Mouse (Mus musculus) gastrocnemius, postnatal 14 days (tissue): Measurements from ENCODE around the gene Rora. TPM values are rescaled to one million over a fixed set of nuclear protein-coding genes. Genes with fewer than 3 reads are reported as not detected.

Experiments
- DNase-seq: peaks from one replicate; pipeline ENCODE4 v3.0.0; 2021; ENCODE audit warnings: mixed read lengths
- intact Hi-C: fragments of 180-260 bp; cut with DNase I; formaldehyde crosslinking; loops from one replicate; pipeline ENCODE4 v1.15.1; 2025; ENCODE audit warnings: low total_unique reads
- total RNA-seq, 2 experiments: library from RNA; stranded (reverse); gene quantifications; 2 replicates each; pipeline ENCODE4 v1.2.3; 2021

The Rora gene
- total RNA-seq, 2 experiments from 2014 or later = 46.0 to 53.4 TPM

- peak; percentile 23 for DNase-seq
- intact Hi-C loops = no loop called here
Observed at GRCm38 (mm10) chr9:68735886-68736285, 82.3 kb downstream of the Rora start.

GRCm38 (mm10) chr9:68737197-68737736, 83.7 kb downstream of the Rora start:
- DNase-seq = no peak
- intact Hi-C loops = no loop called here

- intact Hi-C loops = no loop called here
- no peak for DNase-seq
Observed at GRCm38 (mm10) chr9:68745931-68746646, 92.5 kb downstream of the Rora start.

- intact Hi-C loops = no loop called here
- peak; percentile 49 for DNase-seq
Observed at GRCm38 (mm10) chr9:68756976-68757375, 103.4 kb downstream of the Rora start.

- intact Hi-C loops = no loop called here
- DNase-seq = no peak
Observed at GRCm38 (mm10) chr9:68759324-68759723, 105.7 kb downstream of the Rora start.

GRCm38 (mm10) chr9:68760329-68760728, 106.7 kb downstream of the Rora start:
- intact Hi-C loops = no loop called here
- DNase-seq = no peak

- no peak for DNase-seq
- intact Hi-C loops = no loop called here
Observed at GRCm38 (mm10) chr9:68760876-68761275, 107.3 kb downstream of the Rora start.

- DNase-seq = no peak
- intact Hi-C loops = no loop called here
Observed at GRCm38 (mm10) chr9:68761672-68762071, 108.1 kb downstream of the Rora start.

GRCm38 (mm10) chr9:68765595-68765994, 112.0 kb downstream of the Rora start:
- DNase-seq = no peak
- intact Hi-C loops = no loop called here

- no peak for DNase-seq
- intact Hi-C loops = no loop called here
Observed at GRCm38 (mm10) chr9:68769638-68770037, 116.1 kb downstream of the Rora start.

- DNase-seq = no peak
- intact Hi-C loops = no loop called here
Observed at GRCm38 (mm10) chr9:68771383-68771782, 117.8 kb downstream of the Rora start.

- no peak for DNase-seq
Observed at GRCm38 (mm10) chr9:68773770-68774169, 120.2 kb downstream of the Rora start.

GRCm38 (mm10) chr9:68782011-68782410, 128.4 kb downstream of the Rora start:
- intact Hi-C loops = no loop called here
- peak; percentile 24 for DNase-seq

More at GRCm38 (mm10) chr9:68773770-68774169, 120.2 kb downstream of the Rora start:
- intact Hi-C loops = no loop called here

- intact Hi-C loops = no loop called here
- no peak for DNase-seq
Observed at GRCm38 (mm10) chr9:68782604-68783003, 129.0 kb downstream of the Rora start.

- intact Hi-C loops = no loop called here
- no peak for DNase-seq
Observed at GRCm38 (mm10) chr9:68783246-68783645, 129.7 kb downstream of the Rora start.

GRCm38 (mm10) chr9:68786614-68787293, 133.2 kb downstream of the Rora start:
- no peak for DNase-seq
- intact Hi-C loops = no loop called here

- DNase-seq = no peak
- intact Hi-C loops = no loop called here
Observed at GRCm38 (mm10) chr9:68787665-68788064, 134.1 kb downstream of the Rora start.

- DNase-seq = no peak
- intact Hi-C loops = no loop called here
Observed at GRCm38 (mm10) chr9:68790922-68791321, 137.3 kb downstream of the Rora start.

- no peak for DNase-seq
- intact Hi-C loops = no loop called here
Observed at GRCm38 (mm10) chr9:68791982-68792540, 138.5 kb downstream of the Rora start.

GRCm38 (mm10) chr9:68795314-68795713, 141.7 kb downstream of the Rora start:
- intact Hi-C loops = no loop called here
- no peak for DNase-seq

- DNase-seq = no peak
- intact Hi-C loops = no loop called here
Observed at GRCm38 (mm10) chr9:68798221-68798620, 144.6 kb downstream of the Rora start.
